Mouse (Mus musculus) limb, embryonic 15.5 days (tissue): ENCODE data around the gene Commd1. TPM values are rescaled to one million over a fixed set of nuclear protein-coding genes. Genes with fewer than 3 reads are reported as not detected.

ENCODE experiments used
- ATAC-seq: fragments of 200-750 bp; cut with Nextera tagmentation; 2 replicates; pipeline ENCODE4 v1.8.0; 2017; ENCODE audit warnings: low read depth, moderate TSS enrichment; ENCODE audit not compliant: insufficient number of reproducible peaks, low FRiP score, low TSS enrichment
- H3K27ac ChIP-seq: fragments of 300-500 bp; sonication (generic); 2 replicates; pipeline ENCODE4 v1.5.1; 2015; ENCODE audit warnings: moderate library complexity, mild to moderate bottlenecking, inconsistent platforms
- H3K27me3 ChIP-seq: fragments of 300-500 bp; sonication (generic); 2 replicates; pipeline ENCODE4 v1.6.1; 2015; ENCODE audit warnings: inconsistent platforms
- H3K36me3 ChIP-seq: fragments of 300-500 bp; sonication (generic); 2 replicates; pipeline ENCODE4 v1.6.1; 2015; ENCODE audit warnings: inconsistent platforms
- H3K4me1 ChIP-seq: fragments of 300-500 bp; sonication (generic); 2 replicates; pipeline ENCODE4 v1.6.1; 2015; ENCODE audit warnings: inconsistent platforms
- H3K4me2 ChIP-seq: fragments of 300-500 bp; sonication (generic); 2 replicates; pipeline ENCODE4 v1.6.1; 2015; ENCODE audit warnings: mild to moderate bottlenecking, inconsistent platforms
- H3K4me3 ChIP-seq: fragments of 300-500 bp; sonication (generic); 2 replicates; pipeline ENCODE4 v1.5.1; 2015; ENCODE audit warnings: mild to moderate bottlenecking, inconsistent platforms
- H3K9ac ChIP-seq: fragments of 300-500 bp; sonication (generic); 2 replicates; pipeline ENCODE4 v1.6.1; 2015; ENCODE audit warnings: inconsistent platforms
- H3K9me3 ChIP-seq: fragments of 300-500 bp; sonication (generic); 2 replicates; pipeline ENCODE4 v1.6.1; 2016; ENCODE audit warnings: inconsistent platforms
- WGBS: fragments of 180-500 bp; shearing (Covaris S2); methylation state at CpG from one replicate; pipeline ENCODE4 v1.1.7; 2015; 5-methylcytosine and 5-hydroxymethylcytosine counted together
- polyA plus RNA-seq: library from polyadenylated mRNA; unstranded; fragments of >200 nt; fragmentation: Nextera tagmentation; extraction: Ambion mirVana; gene quantifications from 2 replicates; pipeline ENCODE4 v1.2.1, GENCODE M21; 2015

Gene Commd1
- 322 and 348 TPM in 2 replicates for polyA plus RNA-seq

DNA sequence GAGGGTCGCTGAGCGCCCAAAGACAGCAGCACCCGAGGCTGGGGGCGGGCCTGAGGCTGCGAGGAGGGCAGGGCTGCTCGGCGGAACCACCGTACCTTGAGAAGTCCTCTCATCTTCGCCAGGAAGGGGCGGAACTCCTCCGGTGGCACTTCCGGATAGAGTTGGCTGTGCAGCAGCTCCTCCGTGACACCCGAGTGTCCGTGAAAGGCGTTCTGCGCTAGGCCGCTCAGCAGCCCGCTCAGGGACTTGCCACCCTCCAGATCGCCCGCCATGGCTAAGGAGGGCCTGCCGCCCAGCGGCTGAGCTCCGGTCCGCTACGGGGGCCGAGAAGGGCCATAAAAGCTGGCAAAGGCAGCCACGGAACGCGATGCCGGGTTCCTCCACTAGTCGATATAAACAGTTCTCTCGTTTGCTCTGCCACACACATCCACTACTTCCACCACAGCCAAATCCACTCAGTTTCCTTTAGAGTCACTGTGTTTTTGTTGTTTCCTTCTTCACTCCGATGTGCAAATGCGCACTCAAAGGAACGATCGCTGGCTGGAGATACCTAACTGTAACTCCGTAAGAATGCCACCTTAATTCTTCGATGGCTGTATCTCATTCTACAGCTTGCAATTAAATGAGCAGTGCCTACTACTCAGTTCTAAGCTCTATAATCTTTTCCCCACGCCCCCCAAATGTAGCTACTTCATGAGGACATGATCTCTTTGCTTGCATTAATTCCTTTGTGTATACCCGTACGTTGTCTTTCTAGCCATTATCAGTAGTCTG, at the start of gene Commd1, which contains the start of gene Gm28048:
TSS of gene Commd1 (minus strand) at position 399 of the 774 bp plus-strand sequence.
TSS of gene Gm28048 (minus strand) at position 107 of the 774 bp plus-strand sequence.
- peak; percentile 91 for ATAC-seq

DNA sequence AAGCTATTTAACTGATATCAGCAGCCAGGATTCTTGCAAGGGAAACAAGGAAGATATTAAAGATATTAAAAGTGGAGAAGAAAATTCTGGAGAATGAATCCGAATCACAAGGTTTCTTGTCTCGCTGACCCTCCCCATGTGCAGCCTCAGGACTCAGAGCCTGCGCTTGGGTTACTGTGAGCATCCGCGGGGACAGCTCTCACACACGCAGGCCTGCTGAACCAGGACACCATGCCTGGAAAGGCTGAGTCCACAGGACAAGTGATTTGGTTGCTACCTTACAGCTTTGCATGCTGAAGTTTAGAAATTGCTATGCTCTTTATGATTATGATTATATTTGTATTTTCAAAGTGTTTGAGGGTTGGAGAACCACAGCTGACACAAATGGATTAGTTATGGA, 47.2 kb upstream of the Commd1 start:
- Histone ChIP-seq H3K36me3 (no peaks in the 10 kb centered on the region), H3K9ac (no peak overlapping the region), H3K4me1 (no peaks in the 10 kb centered on the region), H3K4me3 (no peak overlapping the region), H3K9me3 (no peaks in the 10 kb centered on the region), H3K27ac (no peak overlapping the region), H3K27me3 (no peaks in the 10 kb centered on the region), H3K4me2 (no peak overlapping the region)
- WGBS = 79% methylated on average over 6 of the region's 6 CpGs
- no peak for ATAC-seq

More for the DNA sequence above, at the start of gene Commd1, which contains the start of gene Gm28048:
- peak within 1 kb of the TSS; percentile 53 for H3K9ac ChIP-seq
- H3K4me3 ChIP-seq = peak within 1 kb of the TSS; percentile 72
- H3K4me1 ChIP-seq = peaks cover 15% of the 10 kb centered on the region
- no peaks in the 10 kb centered on the region for H3K27me3 ChIP-seq
- H3K27ac ChIP-seq = peak within 1 kb of the TSS; percentile 98
- H3K9me3 ChIP-seq = no peaks in the 10 kb centered on the region
- peaks cover 17% of the 10 kb centered on the region for H3K36me3 ChIP-seq
- H3K4me2 ChIP-seq = peak within 1 kb of the TSS; percentile 69
- WGBS = 3% methylated on average over 42 of the region's 42 CpGs

DNA sequence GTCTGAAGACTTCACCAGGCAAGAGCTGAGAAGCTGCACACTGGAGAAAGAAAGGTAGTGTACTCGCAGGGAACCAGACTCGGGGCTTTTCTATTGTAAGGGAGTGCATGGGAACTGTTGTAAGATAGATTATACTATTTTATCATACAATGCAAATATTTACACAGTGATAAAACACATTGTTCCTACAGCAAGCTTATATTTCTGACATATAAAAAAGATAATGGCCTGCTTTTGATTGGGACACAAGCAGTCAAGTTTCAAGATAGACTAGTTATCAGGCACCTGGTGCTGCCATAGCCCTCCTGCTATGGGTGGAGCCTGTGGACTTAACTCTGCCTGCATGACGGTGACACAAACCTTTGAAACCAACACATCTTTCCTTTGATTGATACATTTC, 46.8 kb upstream of the Commd1 start:
- 67% methylated on average over 3 of the region's 3 CpGs for WGBS
- no peak overlapping the region for H3K4me2 ChIP-seq
- H3K9me3 ChIP-seq = no peaks in the 10 kb centered on the region
- ATAC-seq = no peak
- no peaks in the 10 kb centered on the region for H3K4me1 ChIP-seq
- no peak overlapping the region for H3K4me3 ChIP-seq
- no peaks in the 10 kb centered on the region for H3K27me3 ChIP-seq
- no peak overlapping the region for H3K27ac ChIP-seq
- H3K36me3 ChIP-seq = no peaks in the 10 kb centered on the region
- H3K9ac ChIP-seq = no peak overlapping the region

DNA sequence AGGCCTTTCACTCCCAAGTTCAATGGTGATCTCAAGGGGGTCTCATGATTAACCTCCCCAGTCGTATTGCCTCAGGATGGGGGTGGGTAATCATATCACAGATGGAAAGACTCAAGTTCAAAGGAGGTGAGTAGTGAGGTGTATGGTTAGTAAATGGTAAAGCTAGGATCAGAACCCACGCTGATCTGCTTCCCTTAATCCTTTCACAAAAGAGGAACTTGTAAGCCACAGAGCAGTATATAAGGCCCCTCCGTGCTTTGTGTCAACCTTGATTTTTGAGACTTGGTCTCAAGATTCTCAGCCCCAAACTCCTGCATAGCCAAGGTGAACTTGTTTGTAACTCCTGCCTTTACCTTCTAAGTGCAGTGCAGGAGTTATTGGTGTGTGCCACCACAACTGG, 42.0 kb upstream of the Commd1 start:
- H3K36me3 ChIP-seq = no peaks in the 10 kb centered on the region
- H3K9ac ChIP-seq = no peak overlapping the region
- H3K27ac ChIP-seq = no peak overlapping the region
- no peak overlapping the region for H3K4me2 ChIP-seq
- H3K27me3 ChIP-seq = no peaks in the 10 kb centered on the region
- no peaks in the 10 kb centered on the region for H3K9me3 ChIP-seq
- WGBS = 79% methylated on average over 3 of the region's 3 CpGs
- no peak overlapping the region for H3K4me3 ChIP-seq
- no peak for ATAC-seq
- H3K4me1 ChIP-seq = no peaks in the 10 kb centered on the region

DNA sequence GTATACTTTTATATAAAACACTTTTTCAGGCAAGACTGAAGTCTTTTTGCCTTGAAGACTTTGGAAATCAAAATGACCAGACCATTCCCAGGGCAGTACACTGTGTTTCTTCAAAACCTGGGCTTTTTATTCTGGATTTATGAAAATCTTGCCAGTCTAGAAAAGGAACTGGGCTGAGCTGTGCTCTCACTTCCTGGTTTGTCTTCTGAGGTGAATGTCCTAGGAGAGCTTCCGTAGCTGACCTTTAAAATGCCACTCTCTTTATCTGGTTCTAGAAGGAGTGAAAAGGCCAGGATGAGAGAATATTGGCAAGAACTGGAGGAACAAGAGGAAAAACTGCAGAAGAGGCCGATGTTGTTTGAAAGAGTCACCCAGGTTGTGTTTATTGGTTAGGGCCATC, 41.0 kb upstream of the Commd1 start:
- H3K4me1 ChIP-seq = no peaks in the 10 kb centered on the region
- WGBS = 92% methylated on average over 2 of the region's 2 CpGs
- no peak overlapping the region for H3K4me3 ChIP-seq
- no peaks in the 10 kb centered on the region for H3K36me3 ChIP-seq
- no peak for ATAC-seq
- H3K27me3 ChIP-seq = no peaks in the 10 kb centered on the region
- no peak overlapping the region for H3K9ac ChIP-seq
- no peak overlapping the region for H3K27ac ChIP-seq
- H3K9me3 ChIP-seq = no peaks in the 10 kb centered on the region
- H3K4me2 ChIP-seq = no peak overlapping the region

GRCm38 (mm10) chr11:23020841-23021240, 38.7 kb upstream of the Commd1 start:
- Histone ChIP-seq H3K36me3 (no peaks in the 10 kb centered on the region), H3K4me1 (no peaks in the 10 kb centered on the region), H3K27ac (no peak overlapping the region), H3K4me2 (no peak overlapping the region), H3K9me3 (no peaks in the 10 kb centered on the region), H3K27me3 (no peaks in the 10 kb centered on the region), H3K9ac (no peak overlapping the region), H3K4me3 (no peak overlapping the region)
- 89% methylated on average over 14 of the region's 14 CpGs for WGBS
- no peak for ATAC-seq

GRCm38 (mm10) chr11:23020116-23020770, 38.1 kb upstream of the Commd1 start:
- no peaks in the 10 kb centered on the region for H3K36me3 ChIP-seq
- no peak overlapping the region for H3K9ac ChIP-seq
- no peaks in the 10 kb centered on the region for H3K27me3 ChIP-seq
- H3K4me3 ChIP-seq = no peak overlapping the region
- no peaks in the 10 kb centered on the region for H3K4me1 ChIP-seq
- ATAC-seq = no peak
- H3K9me3 ChIP-seq = no peaks in the 10 kb centered on the region
- H3K27ac ChIP-seq = no peak overlapping the region
- 58% methylated on average over 24 of the region's 24 CpGs for WGBS
- no peak overlapping the region for H3K4me2 ChIP-seq

- H3K4me1 ChIP-seq = no peaks in the 10 kb centered on the region
- no peaks in the 10 kb centered on the region for H3K9me3 ChIP-seq
- H3K4me2 ChIP-seq = no peak overlapping the region
- H3K27me3 ChIP-seq = no peaks in the 10 kb centered on the region
- no peaks in the 10 kb centered on the region for H3K36me3 ChIP-seq
- H3K27ac ChIP-seq = no peak overlapping the region
- no peak overlapping the region for H3K9ac ChIP-seq
- ATAC-seq = no peak
- no peak overlapping the region for H3K4me3 ChIP-seq
- 94% methylated on average over 4 of the region's 4 CpGs for WGBS
Observed at GRCm38 (mm10) chr11:23017943-23018342, 35.8 kb upstream of the Commd1 start.

- ATAC-seq = no peak
- Histone ChIP-seq H3K4me2 (no peak overlapping the region), H3K9me3 (no peaks in the 10 kb centered on the region), H3K4me1 (no peaks in the 10 kb centered on the region), H3K27ac (no peak overlapping the region), H3K4me3 (no peak overlapping the region), H3K9ac (no peak overlapping the region), H3K36me3 (no peaks in the 10 kb centered on the region), H3K27me3 (no peaks in the 10 kb centered on the region)
- WGBS = 77% methylated on average over 6 of the region's 6 CpGs
Observed at GRCm38 (mm10) chr11:23014996-23015395, 32.8 kb upstream of the Commd1 start.

DNA sequence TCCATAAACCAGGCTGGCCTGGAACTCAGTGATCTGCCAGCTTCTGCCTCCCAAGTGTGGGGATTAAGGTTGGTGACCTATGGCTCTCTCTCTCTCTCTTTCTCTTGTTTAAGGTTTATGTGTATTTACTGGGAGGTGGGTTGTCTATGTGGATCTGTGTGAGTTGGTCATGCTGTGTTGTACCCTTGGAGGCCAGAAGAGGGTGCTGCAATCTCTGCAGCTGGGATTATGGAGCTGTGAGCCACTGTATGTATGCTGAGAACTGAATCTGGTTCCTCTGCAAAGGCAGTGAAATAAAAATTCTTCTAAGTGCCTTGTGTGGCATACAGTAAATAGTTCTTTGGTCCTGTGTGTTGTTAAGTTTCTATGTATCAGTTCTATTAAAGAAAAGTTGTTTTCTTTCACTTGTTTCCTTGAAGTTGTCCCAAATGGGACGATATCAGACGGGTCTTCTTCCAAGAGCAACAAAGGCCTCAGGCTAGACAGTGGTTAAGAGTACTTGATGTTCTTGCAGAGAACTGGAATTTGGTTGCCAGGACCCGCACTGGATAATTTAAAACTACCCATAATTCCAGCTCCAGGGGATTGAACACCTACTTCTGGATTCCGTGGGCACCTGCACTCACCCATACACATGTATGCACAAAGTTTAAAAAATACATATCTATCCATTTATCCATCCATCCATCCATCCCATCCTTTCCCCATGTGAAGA, 31.6 kb upstream of the Commd1 start:
- Histone ChIP-seq H3K9me3 (no peaks in the 10 kb centered on the region), H3K9ac (no peak overlapping the region), H3K27ac (no peak overlapping the region), H3K27me3 (no peaks in the 10 kb centered on the region), H3K4me1 (no peaks in the 10 kb centered on the region), H3K36me3 (no peaks in the 10 kb centered on the region), H3K4me2 (no peak overlapping the region), H3K4me3 (no peak overlapping the region)
- ATAC-seq = no peak
- 87% methylated on average over 4 of the region's 4 CpGs for WGBS

DNA sequence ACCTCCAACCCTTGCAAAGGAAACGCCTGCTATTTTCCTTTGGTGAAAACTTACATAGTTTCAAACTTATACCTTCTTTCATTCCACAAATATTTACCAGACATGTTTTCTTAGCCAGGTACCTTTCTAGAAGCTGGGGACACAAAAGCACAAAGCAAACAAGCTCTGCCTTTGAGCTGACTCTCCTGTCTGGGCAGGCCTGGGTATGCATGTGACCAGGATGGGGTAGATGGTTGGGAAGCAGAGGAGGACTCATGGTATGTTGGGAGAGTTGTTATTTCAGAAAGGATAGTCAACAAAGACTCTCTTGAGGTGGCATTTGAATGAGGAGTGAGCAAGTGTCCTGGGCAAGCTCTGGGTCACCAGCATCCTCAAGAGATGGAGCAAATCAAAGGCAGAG, 30.9 kb upstream of the Commd1 start:
- no peak overlapping the region for H3K9ac ChIP-seq
- H3K27me3 ChIP-seq = no peaks in the 10 kb centered on the region
- H3K36me3 ChIP-seq = no peaks in the 10 kb centered on the region
- H3K27ac ChIP-seq = no peak overlapping the region
- no peak overlapping the region for H3K4me3 ChIP-seq
- no peaks in the 10 kb centered on the region for H3K9me3 ChIP-seq
- WGBS = 68% methylated on average over 1 of the region's 1 CpGs
- no peaks in the 10 kb centered on the region for H3K4me1 ChIP-seq
- H3K4me2 ChIP-seq = no peak overlapping the region
- ATAC-seq = no peak

DNA sequence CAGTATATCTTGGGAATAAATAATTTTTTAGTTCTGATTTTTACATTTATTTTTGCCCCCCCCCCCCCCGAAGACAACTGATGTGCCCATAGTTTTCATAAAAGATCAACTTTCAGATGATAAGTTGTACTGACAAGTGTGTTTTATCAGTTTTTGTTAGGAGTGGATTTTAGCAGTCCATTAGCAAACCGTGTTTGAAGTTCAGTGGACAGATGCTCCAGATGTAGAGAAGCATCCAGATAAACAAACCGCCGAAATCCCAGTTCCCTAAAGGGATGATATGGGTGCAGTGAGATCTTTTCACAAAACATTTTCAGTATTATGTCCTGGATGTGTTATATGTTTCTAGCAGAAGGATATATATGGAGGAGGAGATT, 26.6 kb upstream of the Commd1 start:
- H3K4me2 ChIP-seq = peak overlapping the region; percentile 85
- H3K9ac ChIP-seq = no peak overlapping the region
- no peaks in the 10 kb centered on the region for H3K9me3 ChIP-seq
- H3K27ac ChIP-seq = no peak overlapping the region
- WGBS = 28% methylated on average over 4 of the region's 4 CpGs
- peaks cover 13% of the 10 kb centered on the region for H3K36me3 ChIP-seq
- H3K27me3 ChIP-seq = no peaks in the 10 kb centered on the region
- ATAC-seq = no peak
- H3K4me3 ChIP-seq = peak overlapping the region; percentile 64
- peaks cover 6% of the 10 kb centered on the region for H3K4me1 ChIP-seq
